Mouse (Mus musculus) heart, postnatal 0 days (tissue): ENCODE results near the gene Ankrd39.

Experiments
- CTCF ChIP-seq: IDR thresholded peaks from 2 replicates; pipeline ENCODE4 v1.5.1; 2016; ENCODE audit warnings: antibody characterized with exemption, control low read depth, low read depth
- EP300 ChIP-seq: IDR thresholded peaks from 2 replicates; pipeline ENCODE4 v1.6.1; 2016; ENCODE audit warnings: antibody characterized with exemption, low read depth

- TF ChIP-seq CTCF (no peak), EP300 (0 out of 2 replicates have a peak, but pooled peaks have one; percentile 38)
Measured at GRCm38 (mm10) chr1:36560903-36561302, 13.7 kb upstream of the Ankrd39 start.
